Mouse (Mus musculus) CD8-positive naive resting alpha-beta T cell, adult 2 months (primary cell): ENCODE measurements at regions not wholly inside any gene's neighbourhood (a gene's known extent, or its start where the extent isn't known, plus 50 kb on each side); places are given as distances from the start of the nearest gene placed in this dataset.
A peak's percentile ranks its signal among the peaks of the same experiment; 100 is the strongest.

Source experiments
- DNase-seq, 2 experiments: peaks; one replicate each; pipeline ENCODE4 v3.0.0; 2022; ENCODE audit warnings: low read depth in 2 of 2, low spot score in 2 of 2

DNA sequence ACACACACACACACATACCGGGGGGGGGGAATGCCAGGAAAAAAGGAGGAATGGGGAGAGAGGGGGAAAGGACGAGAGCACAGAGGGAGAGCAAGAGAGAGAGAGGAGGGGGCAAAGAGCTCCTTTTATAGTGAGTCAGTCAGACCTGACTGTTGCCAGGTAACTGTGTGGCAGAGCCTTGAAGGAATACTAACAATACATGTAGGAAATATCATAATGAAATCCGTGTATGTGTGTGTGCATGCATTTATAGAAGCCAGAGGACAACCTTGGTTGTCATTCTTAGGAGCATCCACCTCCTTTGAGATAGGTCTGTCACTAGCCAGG, 127.6 kb upstream of the Med14 start:
- DNase-seq: no peak

DNA sequence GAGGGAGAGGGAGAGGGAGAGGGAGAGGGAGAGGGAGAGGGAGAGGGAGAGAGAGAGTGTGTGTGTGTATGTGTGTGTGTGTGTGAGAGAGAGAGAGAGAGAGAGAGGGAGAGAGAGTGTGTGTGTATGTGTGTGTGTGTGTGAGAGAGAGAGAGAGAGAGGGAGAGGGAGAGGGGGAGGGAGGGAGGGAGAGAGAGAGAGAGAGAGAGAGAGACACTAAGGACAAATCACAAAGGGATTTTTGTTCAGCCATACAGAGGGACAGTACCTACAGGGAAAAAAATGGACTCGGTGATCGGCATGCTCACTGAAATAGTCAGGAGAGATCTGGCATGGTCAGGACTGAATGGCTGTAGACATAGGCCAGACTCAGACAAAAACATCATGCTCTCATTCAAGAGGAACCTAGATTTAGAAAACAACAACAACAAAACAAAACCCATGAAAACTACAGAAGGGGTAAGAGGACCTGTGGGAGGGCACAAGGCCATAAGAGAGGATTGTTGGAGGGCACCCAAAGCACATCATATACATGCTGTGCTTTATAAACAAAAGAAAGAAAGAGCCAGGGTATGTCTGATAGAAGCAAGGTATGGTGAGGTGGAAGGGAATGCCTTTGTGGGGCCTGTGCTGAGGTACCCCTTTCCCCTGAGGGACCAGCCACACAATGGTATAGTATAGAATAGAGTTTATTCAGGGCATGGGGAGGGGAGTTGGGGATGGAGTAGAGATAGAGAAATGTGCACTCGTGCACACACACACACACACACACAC, 127.0 kb upstream of the Med14 start:
- no peak for DNase-seq

DNA sequence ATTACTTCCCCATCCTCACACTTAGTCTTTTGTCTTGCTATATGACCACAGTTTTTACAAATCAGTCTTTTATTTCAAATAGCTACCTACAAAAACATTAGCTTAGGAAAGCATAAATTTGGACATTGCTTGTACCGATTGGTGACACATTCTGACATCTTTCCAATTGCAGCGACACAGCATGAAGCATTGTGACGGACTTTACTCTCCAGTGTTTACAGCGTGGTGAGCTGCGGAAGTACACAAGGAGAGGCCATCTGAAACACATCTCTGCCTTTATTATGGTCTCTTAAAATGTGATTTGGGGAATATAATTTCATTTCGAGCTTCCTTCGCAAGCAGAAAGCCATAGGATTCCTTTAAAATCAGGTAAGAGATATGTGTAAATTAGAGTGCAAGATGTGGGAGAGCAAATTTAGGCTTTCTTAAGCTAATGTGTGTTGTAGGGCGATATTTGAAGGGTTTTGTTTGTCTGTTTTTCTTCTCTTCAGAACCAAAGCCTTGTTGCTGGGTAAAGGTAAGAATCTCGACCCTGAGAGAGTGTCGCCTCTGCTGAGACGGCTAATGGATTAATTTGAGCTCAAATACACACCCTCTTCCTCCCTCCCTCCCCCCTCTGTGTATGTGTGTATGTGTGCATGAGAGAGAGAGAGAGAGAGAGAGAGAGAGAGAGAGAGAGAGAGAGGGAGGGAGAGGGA, 126.3 kb upstream of the Med14 start:
- DNase-seq: no peak

DNA sequence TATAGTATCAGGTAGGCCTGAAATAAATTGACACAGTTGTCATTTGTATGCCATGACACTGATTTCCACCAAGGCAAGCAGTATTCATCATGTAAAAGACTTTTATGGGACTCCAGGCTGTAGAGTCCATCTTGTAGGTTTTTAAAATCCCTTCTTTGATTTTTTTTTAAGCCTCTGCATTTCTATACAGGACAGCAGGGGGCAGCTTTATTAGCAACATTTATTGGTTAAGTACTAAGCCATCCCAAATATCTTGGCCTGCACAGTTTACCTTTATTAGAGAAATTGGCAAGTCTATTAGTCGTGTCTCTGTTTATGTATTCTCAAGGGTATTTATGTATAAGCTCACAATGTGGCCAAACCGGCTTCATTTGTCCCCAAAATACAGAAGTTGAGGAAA, 125.6 kb upstream of the Med14 start:
- no peak for DNase-seq

DNA sequence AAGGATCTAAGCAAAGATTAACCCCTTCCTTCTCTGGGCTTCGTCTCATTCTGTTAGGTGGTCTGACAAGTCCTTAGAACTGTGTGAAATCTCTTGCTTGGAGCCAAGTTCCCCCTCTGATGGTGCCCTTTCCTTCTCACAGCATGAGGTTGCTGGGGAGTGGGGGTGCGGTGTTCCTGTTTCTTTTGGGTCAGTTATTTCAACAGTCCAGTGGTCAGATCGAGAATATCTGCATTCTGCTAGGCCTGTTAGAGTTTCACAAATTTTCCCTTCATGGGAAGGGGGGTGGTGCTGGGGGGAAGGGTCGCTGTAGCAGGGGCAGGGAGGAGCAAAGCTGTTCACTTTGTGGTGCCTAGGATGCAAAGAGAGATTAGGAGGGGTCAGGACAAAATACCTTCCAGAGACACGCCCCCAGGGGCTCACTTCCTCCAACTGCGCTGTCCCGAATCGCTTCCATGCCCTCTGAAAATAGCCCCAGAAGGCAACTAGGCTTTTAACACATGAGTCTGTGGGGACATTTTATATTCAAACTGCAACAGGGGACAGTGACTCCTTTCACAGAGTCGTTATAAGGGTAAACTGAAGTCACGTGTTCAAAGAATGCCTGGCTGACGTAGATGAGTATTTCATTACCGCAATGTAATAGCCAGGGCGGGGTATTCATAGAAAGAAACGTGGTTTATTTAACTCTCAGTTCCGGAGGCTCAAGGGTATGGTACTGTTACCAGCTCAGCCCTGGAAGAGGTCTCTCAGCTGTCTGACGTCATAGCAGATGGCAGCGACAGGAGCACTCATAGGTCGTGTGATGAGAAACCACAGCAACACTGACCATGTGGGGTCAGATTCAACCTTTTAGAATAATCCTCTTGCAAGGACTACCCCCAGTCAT, 124.5 kb upstream of the Med14 start:
- no peak for DNase-seq

DNA sequence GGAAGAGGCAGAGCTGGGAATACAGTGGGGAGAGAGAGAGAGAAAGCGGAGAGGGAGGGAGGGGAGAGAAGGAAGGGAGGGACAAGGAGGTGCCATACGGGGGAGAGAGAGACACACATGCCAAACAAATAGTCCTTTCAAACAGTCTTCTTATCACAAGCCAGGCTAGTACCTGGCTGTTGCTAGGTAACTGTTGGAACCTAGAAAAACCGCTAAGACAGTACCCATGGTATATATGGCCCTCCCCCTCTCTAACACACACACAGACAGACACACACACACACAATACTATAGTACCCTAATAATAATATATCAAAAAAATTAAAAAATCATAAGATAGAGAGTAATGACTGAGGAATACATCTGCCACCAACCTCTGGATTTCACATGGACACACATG, 117.4 kb upstream of the Med14 start:
- DNase-seq: no peak

DNA sequence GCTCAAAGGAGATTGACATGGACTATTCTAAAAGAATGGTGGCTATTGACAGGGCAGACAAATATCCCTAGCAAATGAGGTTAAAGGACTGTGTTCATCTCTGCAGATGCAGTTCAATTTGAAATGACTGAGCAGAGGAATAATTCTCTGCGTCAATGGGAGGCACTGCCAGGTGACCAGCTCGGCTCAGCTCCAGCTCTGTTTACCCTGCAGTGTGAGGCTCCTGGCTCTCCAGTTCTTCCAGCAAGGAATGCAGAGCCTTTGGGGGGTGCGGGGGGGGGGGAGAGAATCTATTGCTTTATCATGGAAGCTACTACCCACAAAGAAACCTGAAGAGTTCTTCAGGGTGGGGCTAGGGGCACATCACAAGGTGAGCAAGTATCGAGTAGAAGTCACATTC, 115.6 kb upstream of the Med14 start:
- DNase-seq: no peak

DNA sequence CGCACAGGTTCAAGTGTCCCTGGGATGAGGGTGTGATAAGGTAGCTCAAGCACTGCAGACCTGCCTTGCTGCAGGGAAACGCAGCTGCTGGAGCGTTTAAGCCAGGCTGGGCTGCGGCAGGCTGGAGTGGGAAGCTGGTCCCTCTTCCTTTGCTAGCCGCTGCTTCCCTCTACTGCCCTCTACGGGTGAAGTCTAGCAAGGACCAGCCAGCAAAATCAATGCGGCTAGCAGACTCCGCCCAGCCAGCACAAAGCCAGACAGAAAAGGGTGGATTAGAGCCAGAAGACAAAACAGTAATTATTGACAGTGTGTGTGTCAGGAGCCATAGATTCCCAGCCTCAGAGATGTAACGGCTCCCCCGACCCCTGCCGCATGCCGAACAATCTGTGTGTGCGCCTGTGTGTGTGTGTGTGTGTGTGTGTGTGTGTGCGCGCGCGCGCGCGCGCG, 111.8 kb upstream of the Med14 start:
- DNase-seq: peak; percentile 32 to 63

DNA sequence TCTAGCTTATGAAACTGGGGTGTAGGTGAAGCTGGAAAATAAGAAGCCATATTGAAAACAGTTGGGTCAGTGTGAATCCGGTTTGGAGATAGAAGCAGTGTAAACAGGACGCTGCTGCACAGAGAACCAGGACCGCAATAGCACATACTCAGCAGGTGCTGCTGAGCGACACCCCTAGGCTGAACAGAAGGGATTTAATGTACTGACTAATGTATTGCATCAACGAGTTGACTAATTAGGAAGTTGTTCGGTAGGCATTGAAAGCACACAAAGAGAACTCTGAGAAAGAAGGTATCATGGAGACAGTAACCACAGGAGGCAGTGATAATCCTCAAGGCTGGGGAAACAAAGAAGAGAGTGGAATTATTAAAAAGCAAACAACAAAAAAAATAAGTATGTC, 111.4 kb upstream of the Med14 start:
- no peak for DNase-seq

DNA sequence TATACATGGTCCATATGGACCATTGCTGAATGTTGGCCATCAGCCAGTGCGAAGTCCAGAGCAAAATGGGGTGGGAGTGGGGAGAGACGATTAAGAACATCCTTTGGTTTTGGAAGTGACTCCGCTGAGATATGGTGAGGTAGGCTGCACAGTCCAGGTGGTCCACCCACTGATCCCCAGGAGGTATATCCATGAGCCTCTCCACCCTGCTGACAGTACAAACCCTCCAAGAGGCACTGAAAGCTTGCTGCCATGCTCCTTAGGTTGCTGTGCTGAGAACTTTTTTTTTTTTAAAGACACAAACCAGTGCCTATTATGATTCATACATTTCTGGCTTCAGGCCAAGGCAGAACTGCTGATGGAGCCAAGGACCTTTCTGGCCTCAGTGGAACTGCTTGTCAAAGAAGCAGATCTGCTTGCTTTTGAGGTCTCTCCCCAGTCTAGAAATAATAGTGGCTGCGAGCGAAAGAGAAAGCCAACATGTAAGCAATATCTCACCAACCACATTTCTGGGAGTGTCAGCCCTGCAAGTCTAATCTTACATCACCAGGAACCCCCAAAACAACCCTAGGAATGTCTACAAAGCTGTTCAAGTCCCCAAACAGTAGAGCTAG, 105.1 kb upstream of the Med14 start:
- DNase-seq: no peak

DNA sequence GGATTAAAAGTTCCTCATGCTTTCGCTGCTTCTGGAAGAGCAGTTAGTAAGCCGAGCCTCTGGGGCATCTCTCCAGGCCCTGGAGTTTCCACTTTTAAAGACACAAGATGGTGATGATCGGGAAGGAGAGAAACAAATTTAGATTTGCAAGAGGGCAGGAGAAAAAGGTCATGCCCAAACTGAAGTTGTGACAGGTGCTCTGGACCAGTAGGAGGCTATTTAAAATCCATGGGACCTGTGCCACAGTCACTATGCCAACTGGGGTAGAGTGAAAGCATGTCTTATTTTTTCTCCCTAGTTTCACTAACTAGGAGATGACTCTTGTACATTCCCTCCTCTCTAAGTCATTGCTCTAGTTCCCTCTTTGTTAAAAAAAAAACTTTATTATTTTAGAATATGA, 104.3 kb upstream of the Med14 start:
- no peak for DNase-seq

DNA sequence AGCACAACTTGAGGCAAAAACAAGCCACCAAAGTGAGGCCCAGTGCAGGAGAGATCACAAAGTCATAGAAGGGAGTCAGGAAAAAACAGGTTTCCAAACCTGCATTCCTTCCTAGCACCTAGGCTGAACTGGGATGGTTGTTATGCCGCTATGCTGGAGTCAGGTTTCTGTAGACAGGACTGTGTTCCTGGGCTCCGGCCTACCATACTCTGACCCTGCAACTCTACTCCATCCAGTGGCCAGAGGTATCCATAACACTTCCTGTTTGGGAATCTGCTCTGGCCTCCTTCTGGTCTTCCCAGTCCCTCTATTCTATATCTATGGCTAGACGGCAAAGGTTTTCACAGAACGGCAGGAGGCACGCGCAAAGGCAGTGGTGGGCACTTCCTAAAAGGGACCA, 98.3 kb upstream of the Med14 start:
- no peak for DNase-seq

DNA sequence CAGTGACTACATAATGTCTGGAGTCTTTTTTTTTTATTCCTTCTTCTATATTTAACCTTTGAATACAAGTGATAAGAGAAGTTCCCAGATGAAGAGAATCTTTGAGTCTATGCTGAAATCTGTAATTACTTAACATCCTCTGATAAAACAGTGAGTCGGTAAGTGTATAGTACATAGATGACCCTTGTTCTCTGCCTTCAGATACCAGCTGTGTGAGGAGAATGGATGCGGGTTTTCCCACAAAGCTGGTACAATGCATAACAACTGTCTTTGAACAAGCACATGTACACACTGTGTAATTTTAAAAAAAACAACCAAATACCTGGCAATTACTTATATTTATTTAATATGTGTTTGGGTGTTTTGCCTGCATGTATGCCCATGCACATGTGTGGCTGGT, 96.9 kb upstream of the Med14 start:
- no peak for DNase-seq

DNA sequence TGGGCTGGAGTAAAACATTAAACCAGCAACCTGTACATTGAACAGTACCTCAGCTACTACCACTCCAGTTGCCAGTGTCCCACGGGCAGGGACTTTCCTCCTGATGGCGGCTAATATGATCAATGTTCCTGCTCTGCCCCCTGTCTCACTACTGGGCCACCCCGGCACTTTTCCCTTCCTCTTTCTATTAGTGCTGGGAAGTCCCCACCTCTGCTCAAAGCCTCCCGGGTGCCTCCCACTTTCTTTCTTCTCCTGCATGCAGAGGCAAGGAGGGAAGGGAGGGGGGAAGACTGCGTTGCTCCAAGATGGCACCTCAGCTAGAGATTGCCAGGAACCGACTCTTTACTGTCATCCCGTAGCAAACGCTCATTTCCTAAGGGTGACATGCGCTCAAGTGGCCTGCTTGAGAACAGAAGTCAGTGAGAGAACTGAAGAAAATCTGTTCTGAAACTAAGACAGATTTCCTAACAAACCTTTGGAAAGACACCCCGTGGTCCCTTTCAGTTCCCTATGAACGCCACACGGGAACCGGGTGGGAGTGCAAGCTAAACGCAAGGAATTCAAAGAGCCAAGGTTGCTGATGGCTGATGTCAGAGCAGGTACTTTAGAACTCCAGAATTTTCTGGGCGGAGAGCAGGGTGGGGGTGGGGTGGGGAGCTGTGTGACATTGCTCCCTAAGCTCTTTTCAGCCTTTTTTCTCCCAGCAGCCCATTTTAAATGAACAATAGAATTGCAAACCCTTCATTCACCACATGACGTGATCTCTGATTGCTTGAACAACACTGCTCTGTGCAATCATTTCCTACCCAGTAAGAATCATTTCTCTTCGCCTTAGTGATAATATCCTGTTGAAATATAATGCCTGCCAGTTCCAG, 96.2 kb upstream of the Med14 start:
- DNase-seq: no peak

DNA sequence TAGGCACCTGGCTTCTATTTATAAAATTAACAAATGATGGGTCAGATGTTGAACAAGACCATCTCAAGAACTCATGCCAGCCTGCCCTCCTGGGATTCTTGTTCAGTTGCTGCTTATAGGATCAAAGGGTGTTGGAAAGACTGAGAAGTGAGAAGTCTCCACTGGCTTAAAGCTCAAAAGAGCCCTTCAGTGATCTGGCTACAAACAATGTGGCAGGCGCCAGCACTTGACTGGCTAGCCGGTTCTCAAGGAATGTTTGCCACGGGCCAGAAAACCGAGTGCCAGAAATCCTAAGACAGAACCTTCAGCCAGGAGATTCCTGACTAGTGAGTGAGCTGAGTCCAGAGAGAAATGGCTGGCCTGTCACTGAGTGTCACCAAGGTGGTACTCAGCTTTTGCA, 93.6 kb upstream of the Med14 start:
- DNase-seq: no peak

DNA sequence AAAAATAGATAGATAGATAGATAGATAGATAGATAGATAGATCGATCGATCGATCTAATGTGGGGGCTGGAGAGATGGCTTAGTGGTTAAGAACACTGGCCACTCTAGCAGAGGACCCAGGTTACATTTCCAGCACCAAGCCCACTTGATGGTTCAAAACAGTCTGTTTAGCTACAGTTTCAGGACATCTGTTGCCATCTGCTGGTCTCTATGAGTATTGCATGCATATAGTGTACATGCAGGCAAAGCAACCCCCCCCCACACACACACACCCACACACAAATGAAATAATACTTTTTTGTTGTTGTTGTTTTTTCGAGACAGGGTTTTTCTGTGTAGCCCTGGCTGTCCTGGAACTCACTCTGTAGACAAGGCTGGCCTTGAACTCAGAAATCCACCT, 89.8 kb upstream of the Med14 start:
- peak in 1 of 2 experiments; percentile 28 for DNase-seq

DNA sequence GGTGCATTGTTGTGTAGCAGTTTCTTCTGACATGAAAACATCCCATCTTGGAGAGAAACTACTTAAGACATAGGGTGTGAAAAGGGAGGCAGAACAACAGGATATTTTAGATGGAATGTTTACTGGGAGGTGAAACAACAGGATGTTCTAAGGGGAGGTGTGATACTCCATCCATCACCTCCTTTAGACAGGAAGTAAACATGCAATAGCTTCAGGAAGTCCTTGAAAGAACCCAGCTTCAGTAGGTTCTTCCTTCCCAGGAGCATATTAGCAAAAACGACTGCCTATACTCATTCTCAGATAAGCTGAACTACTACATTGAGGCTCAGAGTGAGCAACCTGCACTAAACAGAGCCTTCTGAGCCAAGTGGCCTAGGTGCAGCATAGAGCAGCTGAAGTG, 82.6 kb upstream of the Med14 start:
- DNase-seq: no peak

DNA sequence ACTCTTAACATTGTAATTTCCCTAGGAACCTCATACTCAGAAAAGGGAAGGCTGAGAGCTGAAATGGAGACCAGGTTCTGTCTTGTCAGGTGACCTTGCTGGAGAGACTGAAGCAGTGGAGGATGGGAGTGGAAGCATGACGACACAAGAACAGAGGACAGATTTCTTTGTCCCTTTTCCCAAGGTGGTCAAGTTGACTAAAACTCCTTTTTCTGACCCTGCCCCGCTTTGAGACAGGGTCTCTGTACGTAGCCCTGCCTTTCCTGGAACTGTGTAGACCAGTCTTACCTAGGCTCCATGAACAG, 79.1 kb upstream of the Med14 start:
- no peak for DNase-seq

DNA sequence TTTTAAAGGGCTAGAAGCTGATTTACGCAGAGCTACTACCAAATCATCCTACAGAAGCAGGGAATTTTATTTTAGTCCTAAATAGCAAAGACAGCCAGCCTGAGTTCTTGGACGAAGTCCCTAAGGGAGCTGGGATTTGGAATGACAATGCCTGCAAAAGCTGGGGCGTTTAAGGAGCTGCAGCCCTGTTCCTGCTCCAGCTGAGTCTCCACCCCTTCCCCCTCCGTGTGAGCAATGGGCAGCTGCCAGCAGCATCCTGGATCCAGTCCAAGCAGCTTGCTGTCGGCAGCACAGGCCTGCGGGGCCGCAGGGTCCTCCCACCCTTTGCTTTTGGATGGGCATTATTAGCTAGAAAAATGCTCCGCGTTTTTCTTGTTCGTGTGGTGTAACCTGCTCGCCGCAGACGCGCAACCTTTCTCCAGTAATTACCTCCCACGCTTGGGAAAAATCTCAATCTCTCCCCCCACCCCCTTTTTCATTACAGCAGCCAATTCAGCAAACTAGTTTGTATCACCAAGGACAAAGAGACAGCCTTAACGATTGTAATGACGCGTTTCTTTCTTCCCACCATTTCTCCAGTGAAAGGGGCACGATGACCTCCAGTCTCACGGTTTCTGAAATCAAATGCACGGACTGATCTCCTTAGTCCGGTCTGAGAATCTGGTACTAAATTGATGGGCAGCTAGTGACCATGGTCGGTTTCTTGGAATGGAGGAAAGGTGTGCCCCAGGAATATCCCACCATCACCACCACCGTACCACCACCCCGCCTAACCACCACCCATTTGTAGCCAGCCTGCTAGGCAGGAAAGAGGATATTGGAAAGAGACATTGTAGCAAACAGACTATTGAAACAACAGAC, 78.5 kb upstream of the Med14 start:
- no peak for DNase-seq
